Mouse (Mus musculus) neural tube, postnatal 0 days (tissue): ENCODE measurements around the gene Cyp2d11. TPM values are rescaled to one million over a fixed set of nuclear protein-coding genes. Genes with fewer than 3 reads are reported as not detected.

Source experiments
- microRNA-seq: library from miRNA; unstranded; fragments of <30 nt; microRNA quantifications from one replicate; pipeline ENCODE4, GENCODE M21; 2016
- polyA plus RNA-seq: library from polyadenylated mRNA; unstranded; fragments of >200 nt; fragmentation: Nextera tagmentation; extraction: Ambion mirVana; gene quantifications from 2 replicates; pipeline ENCODE4 v1.2.1, GENCODE M21; 2015

Gene Cyp2d11
- not detected in 2 replicates for polyA plus RNA-seq

GRCm38 (mm10) chr15:82393922-82394321 is at the start of gene Cyp2d11:
Cyp2d11 (minus strand) TSS chr15:82394022.

DNA sequence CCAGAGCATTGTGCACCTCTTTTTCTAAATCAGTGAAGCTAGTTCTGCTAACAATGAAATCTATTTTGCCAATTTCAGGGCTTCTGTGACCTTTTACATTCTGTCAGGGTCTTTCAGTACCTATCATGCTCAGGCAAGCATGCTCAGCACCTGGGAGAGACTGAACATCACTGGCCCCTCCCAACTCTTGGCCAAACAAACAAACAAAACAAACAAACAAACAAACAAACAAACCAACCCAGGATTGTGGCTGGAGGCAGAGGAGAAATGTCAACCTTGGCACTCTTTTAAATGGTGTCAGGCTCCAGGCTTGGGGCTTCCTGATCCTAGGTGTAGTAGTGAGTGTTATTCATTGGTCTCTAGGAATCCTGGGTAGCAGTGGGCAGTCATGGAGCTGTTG is 39.3 kb upstream of the Cyp2d11 start, which contains the start of gene Cyp2d9:
Gene Cyp2d9 (plus strand): TSS at position 301 of the 400 bp plus-strand sequence.

DNA sequence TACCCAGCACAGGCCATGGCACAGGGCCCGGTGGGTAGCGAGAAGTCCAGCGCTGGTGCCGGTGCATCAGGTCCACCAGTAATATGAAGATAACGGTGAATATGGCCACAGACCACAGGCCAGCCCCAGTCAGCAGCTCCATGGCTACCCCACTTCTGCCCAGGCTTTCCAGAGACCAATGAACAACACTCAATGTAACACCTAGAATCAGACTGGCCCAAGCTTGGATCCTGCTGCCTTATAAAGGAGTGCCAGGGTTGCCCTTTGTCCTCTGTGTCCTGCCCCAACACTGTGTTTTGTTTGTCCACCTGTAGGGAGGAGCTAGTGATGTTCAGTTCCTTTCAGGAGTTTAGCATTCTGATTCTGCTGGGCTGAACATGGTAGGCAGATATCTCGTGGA is 13.2 kb upstream of the Cyp2d11 start, which contains the start of gene Cyp2d10:
Gene Cyp2d10 (minus strand): TSS at position 215 of the 400 bp plus-strand sequence.

DNA sequence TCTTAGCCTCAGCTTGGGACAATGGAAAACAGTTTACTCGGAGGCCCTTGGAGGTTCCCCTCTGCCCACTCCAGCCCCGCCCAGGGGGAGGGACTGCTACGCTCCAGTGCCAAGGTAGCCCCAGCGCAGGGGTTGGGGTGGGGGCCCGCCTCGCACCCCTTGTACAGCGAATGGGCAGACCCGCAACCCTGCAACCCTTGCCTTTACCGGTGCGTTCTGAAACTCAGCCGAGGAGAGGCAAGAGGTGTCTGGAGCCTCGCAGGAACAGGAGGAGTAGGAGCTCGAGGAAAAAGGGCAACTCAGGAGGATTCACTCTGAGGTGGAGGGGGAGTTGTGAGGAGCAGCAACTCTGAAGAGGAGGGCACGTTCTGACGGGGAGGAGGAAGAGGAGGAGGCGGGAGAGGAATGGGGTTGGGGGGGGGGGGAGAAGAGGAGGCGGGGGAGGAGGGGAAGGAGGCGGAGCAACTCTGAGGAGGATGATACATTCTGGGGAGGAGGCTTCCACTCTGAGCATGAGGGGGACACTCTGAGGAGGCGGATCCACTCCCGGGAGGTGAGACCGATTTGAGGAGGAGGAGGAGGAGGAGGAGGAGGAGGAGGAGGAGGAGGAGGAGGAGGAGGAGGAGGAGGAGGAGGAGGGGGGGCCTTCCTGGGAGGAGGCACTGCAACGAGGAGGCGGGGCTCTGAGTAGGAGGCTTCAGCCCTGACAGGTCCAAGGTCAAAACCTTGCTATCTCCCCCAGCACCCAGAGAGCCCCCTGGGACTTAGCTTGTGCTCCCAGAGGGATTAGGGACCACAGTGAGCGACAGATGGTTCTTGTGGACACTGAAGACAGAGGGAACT is 13.7 kb downstream of the Cyp2d11 start, which contains the start of gene Cyp2d22:
Gene Cyp2d22 (minus strand): TSS at position 390 of the 843 bp plus-strand sequence.

DNA sequence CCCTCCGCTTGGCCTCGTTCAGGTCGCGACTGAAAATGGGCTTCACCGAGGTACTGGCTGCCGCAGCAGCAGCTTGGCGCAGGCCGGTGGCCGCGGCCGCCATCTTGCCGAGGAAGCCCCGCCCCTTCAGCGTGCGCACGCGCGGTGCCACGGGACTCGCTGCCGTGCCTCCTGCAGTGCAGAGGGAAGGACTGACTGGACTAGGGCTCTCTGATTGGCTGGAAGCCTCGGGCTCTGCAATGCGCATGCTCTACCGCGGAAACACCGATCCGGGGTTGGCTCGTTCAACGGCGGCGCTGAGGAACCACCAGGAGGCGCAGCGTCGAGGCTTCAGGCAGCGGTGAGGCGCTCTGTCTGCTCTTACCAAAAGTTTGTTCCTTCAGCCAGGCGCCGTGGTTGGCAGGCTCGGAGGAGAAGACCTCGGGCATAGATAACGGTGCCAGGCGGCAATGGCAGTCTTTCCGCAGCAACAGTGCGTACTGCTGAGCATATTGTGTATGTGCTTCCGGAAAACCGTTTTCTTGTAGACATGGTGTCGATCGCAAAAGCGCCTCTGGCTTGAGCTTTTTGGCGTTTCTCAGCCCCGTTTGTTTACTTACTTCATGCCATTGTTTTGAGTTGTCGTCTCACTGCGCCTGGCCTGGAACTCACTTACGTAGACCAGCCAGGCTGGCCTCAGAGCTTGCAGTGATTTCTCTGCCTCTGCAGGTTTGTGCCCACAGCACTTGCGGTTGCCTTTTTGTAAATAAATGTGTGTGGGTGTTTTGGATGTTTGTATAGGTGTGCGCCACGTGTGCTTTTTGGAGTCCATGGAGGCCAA is 39.5 kb downstream of the Cyp2d11 start, which contains the start of gene Ndufa6:
Gene Ndufa6 (minus strand): TSS at position 197 of the 820 bp plus-strand sequence.

Small RNA genes within 50 kb of the gene (microRNA-seq; reads per million reads assigned to microRNA genes)
- gene Gm25990 (not detected), gene Gm27331 (not detected), gene Mir7684 (not detected)

Other genes starting within 250 kb of the Cyp2d11 start
- 151 and 162 TPM in 2 replicates for gene Srebf2, start 246.8 kb downstream of the Cyp2d11 start, polyA plus RNA-seq
- 18.3 and 22.7 TPM in 2 replicates for gene Shisa8, start 181.2 kb downstream of the Cyp2d11 start, polyA plus RNA-seq
- gene Tnfrsf13c, start 169.7 kb downstream of the Cyp2d11 start, polyA plus RNA-seq, result 0.97 and 1.0 TPM in 2 replicates
- gene Cenpm, start 149.3 kb downstream of the Cyp2d11 start, polyA plus RNA-seq, result 18.2 and 19.0 TPM in 2 replicates
- 13.7 and 17.9 TPM in 2 replicates for gene 1500009C09Rik, start 141.6 kb downstream of the Cyp2d11 start, polyA plus RNA-seq
- gene Sept3, start 119.1 kb downstream of the Cyp2d11 start, polyA plus RNA-seq, result 311 and 334 TPM in 2 replicates
- 0.32 and 0.43 TPM in 2 replicates for gene Wbp2nl, start 95.1 kb downstream of the Cyp2d11 start, polyA plus RNA-seq
- gene Naga, start 55.1 kb downstream of the Cyp2d11 start, polyA plus RNA-seq, result 36.0 and 38.9 TPM in 2 replicates
- gene Pheta2, start 55.1 kb downstream of the Cyp2d11 start, polyA plus RNA-seq, result 1.4 and 1.5 TPM in 2 replicates
- 467 TPM in 2 replicates for gene Smdt1, start 55.1 kb downstream of the Cyp2d11 start, polyA plus RNA-seq
- gene Ndufa6, start 39.7 kb downstream of the Cyp2d11 start, polyA plus RNA-seq, result 557 and 602 TPM in 2 replicates
- 5.4 and 6.0 TPM in 2 replicates for gene Cyp2d22, start 13.8 kb downstream of the Cyp2d11 start, polyA plus RNA-seq
- not detected in 2 replicates for gene Cyp2d10, start 13.2 kb upstream of the Cyp2d11 start, polyA plus RNA-seq
- gene Cyp2d9, start 39.4 kb upstream of the Cyp2d11 start, polyA plus RNA-seq, result not detected in 2 replicates
- gene Cyp2d12, start 161.1 kb upstream of the Cyp2d11 start, polyA plus RNA-seq, result not detected in 2 replicates
- gene Cyp2d34, start 226.9 kb upstream of the Cyp2d11 start, polyA plus RNA-seq, result not detected in 2 replicates